Mouse (Mus musculus) heart, adult 11 months (tissue): ENCODE measurements around the gene Apol7a.

ENCODE experiments used
- DNase-seq: peaks from one replicate; pipeline ENCODE4 v3.0.0; 2022

Apol7a gene

DNA sequence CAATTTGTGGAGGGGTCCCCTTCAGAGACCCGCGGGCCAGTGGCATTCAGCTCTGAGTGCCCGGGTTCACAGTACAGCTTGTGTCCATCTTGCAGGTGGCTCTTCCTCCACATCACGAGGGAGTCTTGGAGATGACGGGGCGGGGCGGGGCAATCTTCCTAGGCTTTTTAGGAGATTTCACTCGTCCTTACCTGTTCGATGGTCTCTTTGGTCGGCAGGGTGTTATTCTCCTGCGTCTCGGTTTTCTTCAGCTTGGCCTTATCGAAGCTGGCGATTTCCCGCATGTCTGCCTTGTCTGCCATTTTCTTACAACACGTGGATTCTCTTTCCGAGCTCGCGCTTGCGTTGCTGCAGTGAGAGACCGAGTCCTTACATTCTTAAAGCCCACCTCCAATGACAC is 28.9 kb downstream of the Apol7a start:
- peak; percentile 92 for DNase-seq

- DNase-seq = peak; percentile 95
Observed at GRCm38 (mm10) chr15:77368818-77369320, 30.0 kb downstream of the Apol7a start.

DNA sequence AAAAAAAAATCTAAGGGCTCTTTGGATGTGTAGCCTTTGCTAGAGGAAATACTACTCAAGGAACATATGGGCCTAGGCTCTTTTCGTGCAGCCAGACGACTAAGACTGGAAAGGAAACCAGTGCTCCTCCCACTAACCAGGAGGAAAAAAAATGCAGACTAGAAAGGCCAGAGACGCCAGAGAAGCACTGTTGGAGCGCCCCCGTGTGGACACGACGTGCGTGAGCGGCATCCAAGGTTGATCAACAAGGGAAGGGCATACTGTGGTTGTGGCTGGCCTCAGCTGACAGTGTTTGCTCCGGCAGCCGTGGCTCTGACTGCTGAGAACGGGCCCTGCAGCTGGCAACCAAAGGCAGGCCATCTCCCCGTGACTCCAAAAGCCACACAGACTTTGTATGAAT is 30.8 kb downstream of the Apol7a start:
- peak; percentile 99 for DNase-seq

- peak; percentile 96 for DNase-seq
Observed at GRCm38 (mm10) chr15:77367504-77367903, 31.4 kb downstream of the Apol7a start.

- peak; percentile 99 for DNase-seq
Observed at GRCm38 (mm10) chr15:77366706-77367484, 32.0 kb downstream of the Apol7a start.

DNA sequence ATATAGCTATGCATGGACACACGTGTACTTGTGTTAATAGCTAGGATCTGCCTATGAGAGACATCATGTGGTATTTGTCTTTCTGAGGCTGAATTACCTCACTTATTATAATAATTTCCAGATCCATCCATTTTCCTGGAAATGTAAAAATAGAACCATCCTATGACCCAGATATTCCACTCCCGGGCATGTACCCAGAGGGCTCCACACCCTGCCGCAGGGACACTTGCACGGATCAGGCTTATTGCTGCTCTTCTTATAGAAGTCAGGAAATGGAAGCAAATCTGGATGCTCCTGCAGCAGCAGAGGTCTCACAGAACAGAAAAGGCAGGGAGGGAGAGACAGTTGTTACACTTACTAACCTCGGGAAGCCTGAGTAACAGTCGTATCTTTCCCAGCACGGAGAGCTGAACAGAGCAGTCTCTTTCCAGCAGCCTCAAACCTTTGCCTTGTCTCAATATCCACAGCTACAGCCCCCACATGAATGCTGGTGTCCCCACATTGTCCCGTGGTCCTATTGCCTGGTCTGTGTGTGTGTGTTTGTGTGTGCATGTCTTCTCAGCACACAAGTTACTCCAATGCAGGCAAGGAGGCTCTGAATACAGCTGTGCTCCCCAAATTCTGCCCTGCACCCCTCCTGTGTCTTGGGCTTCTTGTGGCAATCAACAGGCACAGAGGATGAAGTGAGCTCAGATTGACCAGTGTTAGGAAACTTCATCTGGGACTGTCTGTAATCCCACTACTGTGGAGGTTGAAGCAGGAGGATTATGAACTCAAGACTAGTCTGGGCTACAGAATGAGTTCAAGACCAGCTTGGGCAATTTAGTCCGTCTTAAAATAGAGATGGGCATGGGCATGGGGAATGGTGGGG is 33.0 kb downstream of the Apol7a start:
- peak; percentile 92 for DNase-seq

- DNase-seq = peak; percentile 97
Observed at GRCm38 (mm10) chr15:77364026-77364425, 34.9 kb downstream of the Apol7a start.

GRCm38 (mm10) chr15:77363578-77363977 is 35.3 kb downstream of the Apol7a start:
- DNase-seq = no peak

DNA sequence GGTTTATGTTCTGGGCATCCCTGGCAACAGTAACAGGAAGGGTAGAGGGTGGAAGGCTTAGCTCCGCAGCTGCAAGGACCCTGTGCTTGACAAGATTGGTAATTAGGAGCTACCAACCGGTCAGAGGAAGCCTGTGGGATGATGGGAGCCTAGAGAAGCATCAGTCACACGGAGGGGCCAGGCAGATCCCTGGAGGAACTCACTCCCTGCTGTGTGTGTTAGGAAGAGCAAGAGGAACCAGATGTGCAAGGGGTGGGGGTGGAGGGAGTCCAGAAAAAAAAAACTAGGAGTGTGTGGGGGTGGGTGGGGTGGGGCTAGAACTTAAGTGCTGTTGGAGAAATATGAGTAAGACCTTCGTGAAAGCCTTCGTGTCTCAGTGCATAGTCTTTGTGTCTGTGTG is 36.0 kb downstream of the Apol7a start:
- no peak for DNase-seq

- no peak for DNase-seq
Observed at GRCm38 (mm10) chr15:77359905-77360304, 39.0 kb downstream of the Apol7a start.

DNA sequence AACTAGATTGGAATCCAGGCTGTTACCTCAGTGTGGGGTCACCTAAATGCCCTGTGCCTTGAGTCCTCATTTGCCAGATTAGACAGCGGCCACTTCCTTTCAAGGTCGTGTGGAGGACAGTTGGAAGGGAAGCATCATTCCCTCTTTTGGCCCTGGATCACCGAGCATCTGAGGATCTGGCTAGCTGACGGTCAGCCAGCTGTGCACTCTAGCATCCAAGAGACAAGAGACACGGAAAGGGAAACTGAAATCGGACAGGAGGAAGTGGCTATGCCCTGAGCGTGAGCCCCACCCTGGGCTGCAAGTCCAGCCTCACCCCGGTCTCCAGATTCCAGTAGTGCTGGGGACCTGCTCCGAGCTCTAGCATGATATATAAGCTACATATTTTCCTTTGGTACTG is 39.4 kb downstream of the Apol7a start:
- peak; percentile 98 for DNase-seq

DNA sequence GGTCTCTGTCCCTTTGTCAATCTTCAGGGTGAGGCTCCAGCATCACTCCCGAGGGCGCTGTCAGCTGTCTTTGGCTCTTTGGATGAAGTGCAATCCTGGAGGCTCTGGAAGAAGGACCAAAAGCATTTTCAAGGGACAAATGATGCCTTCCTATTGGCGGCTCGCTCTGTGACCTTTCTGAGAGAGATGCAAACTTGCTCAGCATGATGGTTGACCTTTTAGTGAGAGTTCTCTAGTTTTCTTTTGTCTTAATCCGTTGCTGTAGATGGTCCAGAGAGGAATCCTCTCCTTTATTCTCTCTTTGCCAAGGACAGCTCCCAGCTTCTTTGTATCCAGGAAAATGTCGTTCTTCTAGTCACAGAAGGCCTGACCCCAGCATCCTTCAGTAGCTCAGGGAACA is 39.8 kb downstream of the Apol7a start:
- no peak for DNase-seq

DNA sequence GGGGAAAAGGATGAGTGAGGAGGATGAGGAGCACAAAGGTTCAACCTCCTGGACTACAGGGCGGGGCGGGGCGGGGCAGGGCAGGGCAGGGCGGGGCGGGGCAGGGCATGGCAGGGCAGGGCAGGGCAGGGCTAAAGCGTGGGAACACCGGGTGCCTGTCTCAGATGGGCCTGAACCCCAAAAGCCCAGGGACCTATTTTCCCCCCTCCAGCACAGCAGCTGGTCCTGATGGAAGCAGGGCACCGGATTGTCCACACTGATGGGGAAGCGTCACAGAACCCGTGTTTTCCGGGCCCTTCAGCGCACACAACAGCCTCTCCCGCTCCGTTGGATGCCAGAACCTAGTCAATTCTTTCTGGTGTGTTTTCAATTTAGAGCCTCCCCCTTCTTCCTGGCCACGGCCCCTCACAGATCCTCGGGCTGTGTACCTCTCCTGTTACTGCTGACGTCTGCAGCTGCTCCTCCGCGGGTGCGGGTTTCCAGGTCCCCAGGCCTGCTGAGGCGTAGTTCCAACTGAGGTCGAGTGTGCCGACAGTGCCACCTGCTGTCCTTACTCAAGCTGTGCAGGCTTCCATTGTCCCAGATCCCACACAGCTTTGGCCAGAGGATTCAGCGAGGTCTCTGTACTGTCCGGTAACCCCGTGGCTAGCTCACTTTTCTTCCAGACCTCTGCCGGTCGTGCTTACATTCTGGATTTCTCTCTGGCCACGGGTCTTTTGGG is 40.4 kb downstream of the Apol7a start:
- DNase-seq = peak; percentile 99

GRCm38 (mm10) chr15:77356248-77356810 is 42.6 kb downstream of the Apol7a start:
- DNase-seq = peak; percentile 92

DNA sequence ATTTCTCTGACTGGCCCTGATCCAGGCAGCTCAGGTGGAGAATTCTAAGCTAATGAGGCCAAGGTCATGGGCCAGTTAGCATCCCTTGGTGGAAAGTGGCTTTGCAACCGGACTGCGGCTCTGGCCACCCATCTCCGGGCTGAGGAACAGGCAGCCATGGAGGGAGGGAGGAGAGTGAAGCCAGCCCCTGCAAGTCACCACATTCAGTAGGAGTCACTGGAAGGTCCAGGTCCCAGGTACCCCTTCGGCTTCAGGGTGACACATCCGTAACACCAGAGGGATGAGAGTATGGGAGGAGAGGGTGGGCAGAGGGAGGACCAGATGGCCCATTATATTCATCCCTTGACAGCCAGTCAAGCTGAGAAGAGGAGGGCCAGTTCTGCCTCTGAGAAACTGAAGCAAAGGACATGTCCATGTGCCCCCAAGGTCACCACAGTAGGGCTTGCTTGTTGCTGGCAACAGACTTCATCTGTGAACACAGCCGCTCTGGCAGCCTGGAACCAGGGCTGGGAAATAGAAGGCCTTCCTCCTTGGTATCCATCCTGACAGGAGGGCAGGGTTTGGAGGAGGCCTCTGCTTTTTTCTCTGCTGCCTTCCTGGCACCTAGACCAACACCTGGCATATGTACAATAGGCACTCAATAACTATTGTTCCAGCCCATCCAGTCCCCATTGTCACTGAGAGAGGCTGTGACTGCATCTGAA is 43.9 kb downstream of the Apol7a start:
- DNase-seq = no peak

DNA sequence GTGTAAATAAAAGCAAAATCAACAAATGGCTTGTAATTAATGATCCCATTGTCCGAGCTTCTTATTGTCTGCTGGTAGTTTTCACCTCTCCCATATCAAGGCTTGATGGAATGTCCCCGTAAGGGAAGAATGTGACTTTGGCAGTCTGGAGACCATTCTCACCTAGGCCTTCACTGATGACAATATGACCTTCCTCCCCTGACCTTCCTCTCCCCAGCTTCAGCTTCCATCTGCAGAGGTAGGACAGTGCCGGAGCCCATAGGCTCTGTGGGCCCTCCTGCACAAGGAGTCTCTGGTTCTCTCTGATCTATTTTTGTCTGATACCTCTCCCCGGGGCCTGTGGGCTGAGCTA is 44.4 kb downstream of the Apol7a start:
- DNase-seq = no peak

DNA sequence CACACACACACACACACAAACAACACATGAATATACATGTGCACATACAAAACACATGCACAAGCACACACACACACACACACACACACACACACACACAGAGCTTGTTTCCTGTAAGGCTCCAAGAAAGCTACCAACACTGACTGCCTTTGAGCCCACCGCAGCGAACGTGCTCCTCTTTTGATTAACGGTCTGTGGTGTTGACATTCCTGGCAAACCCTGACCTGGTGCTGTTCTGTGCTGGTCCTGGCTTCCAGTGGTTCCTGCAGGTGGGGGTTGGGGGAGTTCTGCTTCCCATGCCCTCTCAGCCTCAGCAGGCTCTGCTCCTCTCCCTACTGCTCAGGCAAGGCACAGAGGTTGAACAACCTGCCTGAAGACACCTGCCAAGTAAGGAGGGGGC is 45.1 kb downstream of the Apol7a start:
- no peak for DNase-seq

GRCm38 (mm10) chr15:77352863-77353262 is 46.0 kb downstream of the Apol7a start:
- DNase-seq = no peak

DNA sequence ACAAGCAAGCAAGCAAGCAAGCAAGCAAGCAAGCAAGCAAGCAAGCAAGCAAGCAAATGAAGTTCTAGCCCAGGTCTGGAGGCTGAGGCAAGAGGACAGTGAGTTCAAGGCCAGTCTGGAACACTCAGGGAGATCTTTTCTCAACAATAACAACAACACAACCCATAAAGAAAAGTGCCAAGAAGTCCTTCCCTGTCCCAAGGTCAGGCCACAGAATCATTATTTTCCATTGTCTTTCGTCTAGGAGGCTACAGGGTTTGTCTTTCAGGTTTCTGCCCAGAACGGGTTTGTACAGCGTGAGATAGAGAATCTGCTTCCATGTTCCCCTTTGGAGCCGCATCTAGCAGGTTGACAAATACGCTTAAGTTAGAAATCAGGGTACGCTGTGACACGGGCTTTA is 48.8 kb downstream of the Apol7a start:
- no peak for DNase-seq

DNA sequence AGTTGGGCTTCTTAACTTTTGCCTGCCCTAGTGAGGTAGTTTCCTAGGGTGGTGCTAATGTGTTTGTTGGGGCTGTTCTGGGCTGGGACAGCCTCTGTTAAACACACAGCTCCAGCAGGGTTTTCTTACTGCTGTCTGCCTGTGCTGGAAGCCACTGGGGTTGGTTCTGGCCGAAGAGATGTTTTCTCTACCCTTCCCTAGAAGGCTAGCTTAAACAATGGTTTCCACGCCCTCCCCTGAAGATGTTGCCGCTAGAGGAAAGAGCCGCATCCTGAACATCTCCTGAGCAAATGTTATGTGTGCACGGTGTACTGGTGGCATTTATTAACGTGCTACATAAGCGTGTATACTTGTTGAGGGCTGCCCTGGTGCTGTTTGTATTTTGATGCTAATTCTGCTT is 50.8 kb downstream of the Apol7a start:
- peak; percentile 93 for DNase-seq

- DNase-seq = peak; percentile 92
Observed at GRCm38 (mm10) chr15:77344127-77345125, 54.5 kb downstream of the Apol7a start.
